Mouse (Mus musculus): ENCODE data around the gene Myo1f. TPM values are rescaled to one million over a fixed set of nuclear protein-coding genes. Genes with fewer than 3 reads are reported as not detected.

Myo1f gene
- total and polyA plus RNA-seq, 3 experiments, result 0.08 to 0.40 TPM; not detected in 1

- TF ChIP-seq JUND (IDR thresholded peaks at IDR 0.05; ENCODE audit: low read depth, low read length) (no peak), SMC3 (IDR thresholded peaks at IDR 0.05; ENCODE audit: low read depth, low read length) (no peak), USF1 (IDR thresholded peaks at IDR 0.05; ENCODE audit: low read depth, low read length) (no peak), NRF1 (IDR thresholded peaks at IDR 0.05; ENCODE audit: insufficient read depth, low read depth, low read length, poor library complexity, severe bottlenecking) (no peak), TCF12 (IDR thresholded peaks at IDR 0.05; ENCODE audit: low read depth, low read length) (peak; percentile 54; the same call in 1 of the 2 replicates), CHD1 (IDR thresholded peaks at IDR 0.05; ENCODE audit: low read depth, low read length) (no peak), ZKSCAN1 (IDR thresholded peaks at IDR 0.05; ENCODE audit: low read depth, low read length) (no peak), CHD2 (IDR thresholded peaks at IDR 0.05; ENCODE audit: low read length) (no peak), TBP (IDR thresholded peaks at IDR 0.05; ENCODE audit: low read depth, low read length) (peak; percentile 48; the same call in 1 of the 2 replicates), EP300 (IDR thresholded peaks at IDR 0.05; ENCODE audit: low read depth in 1 of 2, low read length in 2 of 2) (peak; percentile 43 to 71; a peak in 3 of 4 replicates), UBTF (IDR thresholded peaks at IDR 0.05; ENCODE audit: borderline replicate concordance, insufficient read depth, low read depth, low read length) (no peak), POLR2AphosphoS5 (IDR thresholded peaks at IDR 0.05; ENCODE audit: borderline replicate concordance, low read depth, low read length) (no peak), HCFC1 (IDR thresholded peaks at IDR 0.05; ENCODE audit: low read depth, low read length) (no peak), GABPA (IDR thresholded peaks at IDR 0.05; ENCODE audit: low read depth, low read length) (no peak), E2F4 (IDR thresholded peaks at IDR 0.05; ENCODE audit: borderline replicate concordance, low read depth, low read length) (no peak), ZMIZ1 (IDR thresholded peaks at IDR 0.05; ENCODE audit: low read depth, low read length) (no peak), MYC (IDR thresholded peaks at IDR 0.05; ENCODE audit: low read depth, low read length) (no peak)
These were observed 10.7 kb downstream of the Myo1f start (continued) for GRCm38 (mm10) chr17:33566182-33566581.

GRCm38 (mm10) chr17:33584061-33584460, 28.6 kb downstream of the Myo1f start:
- no peaks in the 10 kb centered on the region for H3K4me1 ChIP-seq (ENCODE audit: control insufficient read depth in 1 of 2, insufficient read depth in 2 of 2, low read length in 2 of 2)
- TF ChIP-seq MAFK (IDR thresholded peaks at IDR 0.05; ENCODE audit: borderline replicate concordance, low read depth, low read length) (no peak), CTCF (IDR thresholded peaks at IDR 0.05 in 2 of 3, conservative IDR thresholded peaks at IDR 0.05 in 1 of 3; ENCODE audit: control insufficient read depth in 1 of 3, insufficient read depth in 1 of 3, low read depth in 2 of 3, low read length in 3 of 3, poor library complexity in 1 of 3, severe bottlenecking in 1 of 3) (no peak), POLR2A (IDR thresholded peaks at IDR 0.05; ENCODE audit: control insufficient read depth in 1 of 2, insufficient read depth in 1 of 2, low read depth in 1 of 2, low read length in 2 of 2, poor library complexity in 1 of 2) (no peak), GATA1 (IDR thresholded peaks at IDR 0.05; ENCODE audit: low read depth, low read length) (no peak), MAZ (IDR thresholded peaks at IDR 0.05; ENCODE audit: low read depth, low read length) (no peak), ZC3H11A (IDR thresholded peaks at IDR 0.05; ENCODE audit: low read depth, low read length) (no peak), GABPA (IDR thresholded peaks at IDR 0.05; ENCODE audit: low read depth, low read length) (no peak), MYC (IDR thresholded peaks at IDR 0.05; ENCODE audit: low read depth, low read length) (no peak), POLR2AphosphoS2 (IDR thresholded peaks at IDR 0.05; ENCODE audit: low read length) (no peak), RAD21 (IDR thresholded peaks at IDR 0.05; ENCODE audit: low read depth, low read length) (no peak), KAT2A (conservative IDR thresholded peaks at IDR 0.05; ENCODE audit: low read depth, low read length) (no peak), SMC3 (IDR thresholded peaks at IDR 0.05; ENCODE audit: low read depth, low read length) (no peak), TBP (IDR thresholded peaks at IDR 0.05; ENCODE audit: low read depth, low read length) (no peak), HCFC1 (IDR thresholded peaks at IDR 0.05; ENCODE audit: low read depth, low read length) (no peak), USF1 (IDR thresholded peaks at IDR 0.05; ENCODE audit: low read depth, low read length) (no peak), ZKSCAN1 (IDR thresholded peaks at IDR 0.05; ENCODE audit: low read depth, low read length) (no peak), TCF12 (IDR thresholded peaks at IDR 0.05; ENCODE audit: low read depth, low read length) (no peak), CHD1 (IDR thresholded peaks at IDR 0.05; ENCODE audit: low read depth, low read length) (no peak), NELFE (IDR thresholded peaks at IDR 0.05; ENCODE audit: low read depth, low read length) (no peak), UBTF (IDR thresholded peaks at IDR 0.05; ENCODE audit: borderline replicate concordance, insufficient read depth, low read depth, low read length) (no peak)
- H3K27me3 ChIP-seq (ENCODE audit: control insufficient read depth in 1 of 2, insufficient read depth in 2 of 2, low read length in 2 of 2), result peaks cover 0 to 2% of the 10 kb centered on the region in 2 experiments; a peak in 3 of 4 replicates
- no peaks in the 10 kb centered on the region for H3K36me3 ChIP-seq (ENCODE audit: control insufficient read depth in 1 of 2, insufficient read depth in 2 of 2, low read length in 2 of 2)
- H3K9ac ChIP-seq (ENCODE audit: control insufficient read depth, low read depth, low read length, poor library complexity, severe bottlenecking), result no peak overlapping the region
- H3K9me3 ChIP-seq (replicated peaks; ENCODE audit: insufficient read depth, low read length), result no peaks in the 10 kb centered on the region
- H3K27ac ChIP-seq (ENCODE audit: control insufficient read depth, low read depth, low read length), result no peak overlapping the region
- no peak overlapping the region for H3K4me3 ChIP-seq (ENCODE audit: control insufficient read depth in 1 of 2, insufficient read depth in 1 of 2, low read depth in 2 of 2, low read length in 2 of 2)
- DNase-seq (ENCODE audit: low read depth, low spot score), result no peak
- no peaks in the 10 kb centered on the region for H3K79me2 ChIP-seq (ENCODE audit: control insufficient read depth, insufficient read depth, low read length, poor library complexity)

Measured in MEL (cell line).